Mouse (Mus musculus): Measurements from ENCODE around the gene Dnajc16.
"Not testable (repeated sequence)": the region's sequence is repeated elsewhere in the genome, so short reads cannot be mapped to it uniquely, and the experiment has no call there.

Gene Dnajc16

GRCm38 (mm10) chr4:141796356-141796755, 5.6 kb upstream of the Dnajc16 start:
- no peak for DNase-seq (ENCODE audit: low spot score)

- no peak for DNase-seq (ENCODE audit: low spot score)
Observed at GRCm38 (mm10) chr4:141794152-141794535, 3.4 kb upstream of the Dnajc16 start.

GRCm38 (mm10) chr4:141793282-141794151, 2.8 kb upstream of the Dnajc16 start, which contains the start of gene Casp9:
Gene Casp9 (plus strand): TSS chr4:141793612.
- DNase-seq (ENCODE audit: low spot score) = peak; percentile 96

- DNase-seq (ENCODE audit: low spot score) = peak; percentile 46
Observed at GRCm38 (mm10) chr4:141792554-141793281, 2.0 kb upstream of the Dnajc16 start.

- no peak for DNase-seq (ENCODE audit: low spot score)
Observed at GRCm38 (mm10) chr4:141791951-141792350, 1.2 kb upstream of the Dnajc16 start.

GRCm38 (mm10) chr4:141791486-141791885, 755 bp upstream of the Dnajc16 start:
- no peak for DNase-seq (ENCODE audit: low spot score)

GRCm38 (mm10) chr4:141789564-141790218, 1.0 kb downstream of the Dnajc16 start:
- no peak for DNase-seq (ENCODE audit: low spot score)

GRCm38 (mm10) chr4:141787462-141787861, 3.3 kb downstream of the Dnajc16 start:
- no peak for DNase-seq (ENCODE audit: low spot score)

- DNase-seq (ENCODE audit: low spot score) = no peak
Observed at GRCm38 (mm10) chr4:141787046-141787445, 3.7 kb downstream of the Dnajc16 start.

- no peak for DNase-seq (ENCODE audit: low spot score)
Observed at GRCm38 (mm10) chr4:141786141-141786540, 4.6 kb downstream of the Dnajc16 start.

- DNase-seq (ENCODE audit: low spot score) = no peak
Observed at GRCm38 (mm10) chr4:141784835-141785234, 5.9 kb downstream of the Dnajc16 start.

- DNase-seq (ENCODE audit: low spot score) = no peak
Observed at GRCm38 (mm10) chr4:141781201-141781985, 9.3 kb downstream of the Dnajc16 start.

- no peak for DNase-seq (ENCODE audit: low spot score)
Observed at GRCm38 (mm10) chr4:141779828-141780227, 10.9 kb downstream of the Dnajc16 start.

- not testable (repeated sequence) for DNase-seq (ENCODE audit: low spot score)
Observed at GRCm38 (mm10) chr4:141773019-141773418, 17.7 kb downstream of the Dnajc16 start.

GRCm38 (mm10) chr4:141771823-141772222, 18.9 kb downstream of the Dnajc16 start:
- DNase-seq (ENCODE audit: low spot score) = no peak

- DNase-seq (ENCODE audit: low spot score) = no peak
Observed at GRCm38 (mm10) chr4:141769501-141770160, 21.1 kb downstream of the Dnajc16 start.

- peak; percentile 66 for DNase-seq (ENCODE audit: low spot score)
Observed at GRCm38 (mm10) chr4:141767353-141768036, 23.2 kb downstream of the Dnajc16 start.

GRCm38 (mm10) chr4:141766668-141767352, 23.9 kb downstream of the Dnajc16 start:
- DNase-seq (ENCODE audit: low spot score) = no peak

- no peak for DNase-seq (ENCODE audit: low spot score)
Observed at GRCm38 (mm10) chr4:141766316-141766667, 24.4 kb downstream of the Dnajc16 start.

- DNase-seq (ENCODE audit: low spot score) = no peak
Observed at GRCm38 (mm10) chr4:141765008-141765407, 25.7 kb downstream of the Dnajc16 start.

All from testis, postnatal 14 days (tissue).